Mouse (Mus musculus) erythroblast, embryonic 14.5 days (primary cell): ENCODE measurements around the gene Slc16a9. TPM values are rescaled to one million over a fixed set of nuclear protein-coding genes. Genes with fewer than 3 reads are reported as not detected.

Source experiments
- H3K27me3 ChIP-seq: 2 replicates; pipeline ENCODE4 v1.6.1; 2012; ENCODE audit warnings: inconsistent platforms; ENCODE audit not compliant: control insufficient read depth
- H3K36me3 ChIP-seq: 2 replicates; pipeline ENCODE4 v1.6.1; 2012; ENCODE audit warnings: mild to moderate bottlenecking, inconsistent platforms; ENCODE audit not compliant: control insufficient read depth
- H3K4me1 ChIP-seq: 2 replicates; pipeline ENCODE4 v1.6.1; 2012; ENCODE audit warnings: inconsistent platforms; ENCODE audit not compliant: control insufficient read depth
- H3K4me3 ChIP-seq: replicated peaks from 2 replicates; pipeline ENCODE3; 2012; ENCODE audit warnings: moderate library complexity, mild to moderate bottlenecking, inconsistent platforms
- H3K9me3 ChIP-seq: 2 replicates; pipeline ENCODE4 v1.6.1; 2012; ENCODE audit warnings: low read length, inconsistent platforms, mixed read lengths; ENCODE audit not compliant: control insufficient read depth
- GATA1 ChIP-seq: IDR thresholded peaks from 2 replicates; pipeline ENCODE4 v1.6.1; 2012; ENCODE audit warnings: low read length, inconsistent platforms, mixed read lengths
- TAL1 ChIP-seq: IDR thresholded peaks from 3 replicates; pipeline ENCODE4 v1.6.1; 2012; ENCODE audit warnings: low read length, inconsistent platforms, mixed read lengths
- polyA plus RNA-seq: library from polyadenylated mRNA; stranded (reverse); fragments of >175 nt; gene quantifications from 2 replicates; pipeline ENCODE4 v1.2.3, GENCODE M21; 2012

The Slc16a9 gene
- polyA plus RNA-seq, 1 experiment: not detected

DNA sequence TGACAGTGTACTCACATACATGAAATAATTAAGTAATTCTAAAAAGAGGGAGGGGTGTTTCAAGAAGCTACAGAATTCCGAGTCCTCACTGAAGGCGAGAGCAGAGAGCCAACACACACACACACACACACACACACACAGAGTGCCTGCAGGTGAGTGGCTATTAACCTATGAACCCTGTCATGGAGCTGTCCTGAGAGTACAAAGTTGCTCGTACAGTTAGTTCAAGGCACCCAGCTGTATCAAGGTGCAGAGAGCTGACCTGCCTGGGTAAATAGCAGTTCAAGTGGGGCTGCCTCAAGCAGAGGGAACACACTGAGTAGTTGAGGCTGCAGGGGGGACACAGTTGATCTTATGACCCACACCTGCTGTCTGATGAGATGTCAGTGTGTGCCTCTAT lies 17.2 kb downstream of the Slc16a9 start:
- Histone ChIP-seq H3K4me1 (no peaks in the 10 kb centered on the region), H3K27me3 (no peaks in the 10 kb centered on the region), H3K4me3 (no peak overlapping the region), H3K36me3 (no peaks in the 10 kb centered on the region), H3K9me3 (no peaks in the 10 kb centered on the region)
- no peak for TF ChIP-seq GATA1
- TF ChIP-seq TAL1: no peak

DNA sequence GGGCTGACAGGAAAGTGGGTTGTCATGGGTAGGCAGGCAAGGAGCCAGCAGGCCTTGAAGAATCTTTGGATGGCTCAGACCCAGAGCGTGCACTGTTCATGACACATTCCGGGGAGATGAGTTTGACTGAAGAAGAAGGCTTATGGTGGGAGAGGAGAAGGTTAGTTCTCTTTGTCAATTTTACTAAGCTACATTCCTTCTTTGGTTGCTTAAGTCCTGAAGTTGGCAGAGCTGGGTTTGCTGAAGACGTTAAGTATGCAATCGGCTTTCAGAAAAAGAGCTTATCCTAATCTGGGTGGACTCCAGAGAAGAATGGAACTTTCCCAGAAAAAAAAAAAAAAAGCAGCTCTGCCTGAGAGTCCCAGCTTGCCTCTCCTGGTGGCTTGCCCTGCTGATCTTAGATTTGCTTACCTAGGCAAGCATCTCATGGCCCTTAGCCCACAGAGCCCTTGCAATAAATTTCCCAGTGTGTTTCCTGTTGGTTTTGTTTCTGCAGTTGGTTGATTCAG lies 18.8 kb downstream of the Slc16a9 start:
- Histone ChIP-seq H3K36me3 (no peaks in the 10 kb centered on the region), H3K4me1 (no peaks in the 10 kb centered on the region), H3K9me3 (0 out of 2 replicates have a peak, but pooled peaks cover 2% of the 10 kb centered on the region), H3K27me3 (no peaks in the 10 kb centered on the region), H3K4me3 (no peak overlapping the region)
- no peak for TF ChIP-seq GATA1
- TF ChIP-seq TAL1: no peak

DNA sequence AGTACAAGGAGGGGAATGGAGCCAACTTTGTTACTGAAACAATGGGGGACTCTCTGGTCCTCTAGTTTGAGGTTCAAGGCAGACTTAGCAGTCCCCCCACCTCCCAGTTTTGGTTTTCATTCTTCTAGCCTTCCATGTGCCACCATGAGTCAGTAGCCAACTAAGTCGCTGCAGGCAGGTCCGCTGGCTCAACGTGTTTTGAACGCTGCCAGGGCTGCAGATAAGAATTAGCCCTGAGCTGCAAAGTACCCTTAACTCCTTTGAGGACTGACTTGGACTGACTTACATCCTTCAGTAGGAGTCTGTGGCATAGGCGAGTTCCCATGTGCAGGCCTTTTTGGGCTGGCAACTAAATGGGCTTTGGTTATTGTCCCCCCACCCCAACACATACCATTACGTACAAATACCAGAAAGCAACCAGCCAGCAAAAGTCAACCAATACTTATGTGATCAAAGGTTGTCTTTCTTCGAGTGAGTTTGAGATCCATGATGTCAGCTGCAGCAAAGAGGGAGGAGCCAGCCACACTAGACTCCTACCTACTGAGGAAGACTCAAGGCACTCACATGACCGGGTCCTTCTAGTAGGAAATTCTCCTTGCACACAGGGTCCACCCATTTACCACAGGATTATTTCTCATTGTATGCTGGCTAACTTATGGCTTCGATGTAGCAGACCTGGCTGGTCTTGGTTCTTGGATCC lies 19.6 kb downstream of the Slc16a9 start:
- TF ChIP-seq TAL1 (no peak), GATA1 (no peak)
- no peaks in the 10 kb centered on the region for H3K4me1 ChIP-seq
- H3K36me3 ChIP-seq: no peaks in the 10 kb centered on the region
- no peaks in the 10 kb centered on the region for H3K27me3 ChIP-seq
- H3K9me3 ChIP-seq: 0 out of 2 replicates have a peak, but pooled peaks cover 2% of the 10 kb centered on the region
- no peak overlapping the region for H3K4me3 ChIP-seq

DNA sequence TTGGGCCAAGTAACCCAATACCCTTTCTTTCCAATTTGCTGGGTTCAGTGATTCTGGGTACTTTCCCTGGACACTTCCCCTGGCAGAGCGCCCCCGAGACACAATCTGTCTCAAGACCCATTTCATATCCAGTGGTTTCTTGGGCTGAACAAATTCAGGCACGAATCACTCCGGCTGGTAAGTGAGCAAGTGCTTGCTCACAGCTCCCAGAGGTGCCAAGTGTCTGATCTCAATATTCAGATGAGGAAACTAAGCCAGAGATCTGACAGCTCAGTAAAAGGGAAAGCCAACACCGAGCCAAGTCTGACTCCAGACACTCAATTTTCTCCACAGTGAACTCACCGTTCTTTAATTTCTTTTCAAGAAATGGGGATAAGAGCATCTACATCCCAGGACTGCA lies 21.6 kb downstream of the Slc16a9 start:
- no peak for TF ChIP-seq TAL1
- no peak for TF ChIP-seq GATA1
- no peaks in the 10 kb centered on the region for H3K36me3 ChIP-seq
- no peak overlapping the region for H3K4me3 ChIP-seq
- H3K9me3 ChIP-seq: 0 out of 2 replicates have a peak, but pooled peaks cover 2% of the 10 kb centered on the region
- H3K27me3 ChIP-seq: no peaks in the 10 kb centered on the region
- no peaks in the 10 kb centered on the region for H3K4me1 ChIP-seq

DNA sequence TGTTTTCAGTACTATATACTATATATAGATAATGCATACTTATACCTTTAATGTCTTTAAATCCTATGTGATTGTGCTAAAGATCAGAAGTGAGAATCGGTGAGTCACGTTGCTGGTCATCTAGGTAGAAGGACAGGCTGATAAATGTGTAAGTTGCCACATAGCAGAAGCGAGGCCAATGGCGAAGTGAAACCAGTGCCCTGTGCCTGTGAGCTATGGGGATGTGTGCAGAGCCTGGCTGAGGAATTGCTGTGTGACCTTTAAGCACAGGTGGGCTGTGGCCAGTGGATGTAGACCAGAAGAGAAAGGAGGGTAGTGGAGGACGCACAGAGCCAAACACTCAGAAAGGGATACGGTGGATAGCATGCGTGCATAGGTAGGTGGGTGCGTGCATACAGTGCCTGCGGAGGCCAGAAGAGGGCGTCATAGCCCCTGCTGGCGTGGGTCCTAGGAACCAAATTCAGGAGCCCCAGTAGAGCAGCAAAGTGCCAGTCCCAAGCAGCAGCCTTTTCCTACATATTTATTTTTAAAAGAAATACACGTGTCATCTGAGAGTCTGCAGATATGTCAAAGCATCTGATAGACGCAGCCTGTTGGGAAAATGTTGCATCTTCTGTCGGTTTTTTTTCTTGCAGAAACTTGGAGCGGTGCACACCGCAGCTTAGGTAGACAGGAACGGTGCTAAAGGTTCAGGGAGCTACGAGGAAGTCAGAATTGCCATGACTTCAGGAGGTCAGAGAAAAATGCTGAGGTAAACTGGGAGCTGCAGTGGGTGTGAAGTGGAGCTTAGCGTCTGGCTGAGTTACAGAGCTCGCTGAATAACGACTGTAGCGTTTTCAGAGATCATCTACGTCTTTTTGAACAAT lies 23.9 kb downstream of the Slc16a9 start:
- no peaks in the 10 kb centered on the region for H3K27me3 ChIP-seq
- no peaks in the 10 kb centered on the region for H3K4me1 ChIP-seq
- H3K9me3 ChIP-seq: 0 out of 2 replicates have a peak, but pooled peaks cover 2% of the 10 kb centered on the region
- H3K36me3 ChIP-seq: no peaks in the 10 kb centered on the region
- no peak overlapping the region for H3K4me3 ChIP-seq
- TF ChIP-seq GATA1 (no peak), TAL1 (no peak)

DNA sequence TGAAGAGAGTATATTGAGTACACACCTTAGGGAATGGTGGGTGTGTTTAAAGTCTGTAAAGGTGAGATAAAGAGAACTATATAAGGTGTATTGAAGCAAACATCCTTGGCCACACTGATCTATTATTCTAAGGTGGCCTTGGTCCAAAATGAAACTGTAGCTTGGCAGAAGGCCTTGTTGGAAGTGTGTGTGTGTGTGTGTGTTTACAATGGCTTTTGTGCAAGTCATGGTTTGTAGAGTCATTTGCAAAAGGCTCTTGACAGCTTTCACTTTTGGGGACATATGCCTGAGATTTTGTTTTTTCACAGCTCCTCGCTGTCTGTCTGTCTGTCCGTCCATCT lies 24.5 kb downstream of the Slc16a9 start:
- Histone ChIP-seq H3K4me3 (no peak overlapping the region), H3K9me3 (0 out of 2 replicates have a peak, but pooled peaks cover 2% of the 10 kb centered on the region), H3K36me3 (no peaks in the 10 kb centered on the region), H3K27me3 (no peaks in the 10 kb centered on the region), H3K4me1 (no peaks in the 10 kb centered on the region)
- TF ChIP-seq GATA1 (no peak), TAL1 (no peak)

DNA sequence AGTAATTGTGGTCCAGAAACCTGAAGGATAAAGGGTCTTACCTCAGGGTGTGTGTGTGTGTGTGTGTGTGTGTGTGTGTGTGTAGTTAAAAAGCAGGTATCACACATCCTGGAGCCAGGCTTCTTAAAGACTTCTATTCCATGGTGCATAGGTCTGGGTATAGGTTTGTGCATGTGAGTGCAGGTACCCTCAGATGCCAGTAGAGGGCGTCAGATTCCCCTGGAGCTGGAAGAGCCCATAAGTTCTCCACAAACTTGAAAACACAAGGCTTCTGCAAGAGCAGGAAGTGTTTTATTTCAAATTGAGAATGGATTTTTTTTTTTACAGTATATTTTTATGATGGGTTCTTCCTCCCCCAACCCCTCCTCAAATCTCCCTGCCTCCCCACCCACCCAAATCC lies 31.8 kb downstream of the Slc16a9 start:
- Histone ChIP-seq H3K4me1 (no peaks in the 10 kb centered on the region), H3K36me3 (no peaks in the 10 kb centered on the region), H3K9me3 (peaks cover 3% of the 10 kb centered on the region; the same call in 1 of the 2 replicates), H3K4me3 (no peak overlapping the region), H3K27me3 (no peaks in the 10 kb centered on the region)
- no peak for TF ChIP-seq GATA1
- no peak for TF ChIP-seq TAL1

DNA sequence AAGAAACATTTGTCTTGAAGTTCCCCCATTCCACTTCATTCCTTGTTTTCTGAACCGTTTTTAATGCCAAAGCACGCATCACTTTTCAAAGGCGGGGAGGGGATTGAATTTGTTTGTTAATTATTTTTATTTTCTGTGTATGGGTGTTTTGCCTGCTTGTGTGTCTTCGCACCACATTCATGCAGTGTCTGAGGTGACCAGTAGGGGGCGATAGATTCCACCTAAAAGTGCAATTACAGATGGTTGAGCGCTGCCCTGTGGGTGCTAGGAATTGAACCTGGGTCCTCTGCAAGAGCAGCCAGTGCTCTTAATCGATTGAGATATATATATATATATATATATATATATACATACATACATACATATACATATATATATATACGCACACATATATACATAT lies 34.4 kb downstream of the Slc16a9 start:
- Histone ChIP-seq H3K36me3 (no peaks in the 10 kb centered on the region), H3K4me1 (no peaks in the 10 kb centered on the region), H3K9me3 (peaks cover 8% of the 10 kb centered on the region; the same call in 1 of the 2 replicates), H3K4me3 (no peak overlapping the region), H3K27me3 (no peaks in the 10 kb centered on the region)
- TF ChIP-seq TAL1: no peak
- no peak for TF ChIP-seq GATA1

DNA sequence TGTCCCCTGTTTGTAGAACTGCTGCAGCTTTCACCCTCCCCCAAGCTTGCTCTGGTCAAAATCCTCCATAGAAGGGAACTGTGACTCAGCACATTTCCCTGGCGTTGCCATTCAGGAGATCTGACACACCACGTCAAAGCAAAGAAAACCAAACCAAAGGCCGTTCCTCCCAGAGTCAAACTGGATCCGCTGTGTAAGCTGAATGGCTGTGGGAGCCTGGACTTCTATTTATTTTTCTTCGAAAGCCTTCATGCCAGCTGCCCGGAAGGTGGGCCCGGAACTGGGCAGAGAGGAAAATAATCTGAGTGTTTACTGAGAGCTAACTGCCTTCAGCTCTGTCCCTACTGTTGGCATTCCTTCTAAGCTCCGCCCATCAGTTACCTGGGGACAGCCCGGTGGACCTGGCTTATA lies 42.9 kb downstream of the Slc16a9 start:
- Histone ChIP-seq H3K9me3 (peaks cover 4% of the 10 kb centered on the region; the same call in 1 of the 2 replicates), H3K4me1 (peaks cover 3% of the 10 kb centered on the region; the same call in 1 of the 2 replicates), H3K4me3 (no peak overlapping the region), H3K27me3 (no peaks in the 10 kb centered on the region), H3K36me3 (no peaks in the 10 kb centered on the region)
- no peak for TF ChIP-seq TAL1
- no peak for TF ChIP-seq GATA1
